Mouse (Mus musculus): ENCODE data around the gene Kif19a. TPM values are rescaled to one million over a fixed set of nuclear protein-coding genes. Genes with fewer than 3 reads are reported as not detected.

The Kif19a gene
- polyA plus RNA-seq, 1 experiment: 1.0 TPM

DNA sequence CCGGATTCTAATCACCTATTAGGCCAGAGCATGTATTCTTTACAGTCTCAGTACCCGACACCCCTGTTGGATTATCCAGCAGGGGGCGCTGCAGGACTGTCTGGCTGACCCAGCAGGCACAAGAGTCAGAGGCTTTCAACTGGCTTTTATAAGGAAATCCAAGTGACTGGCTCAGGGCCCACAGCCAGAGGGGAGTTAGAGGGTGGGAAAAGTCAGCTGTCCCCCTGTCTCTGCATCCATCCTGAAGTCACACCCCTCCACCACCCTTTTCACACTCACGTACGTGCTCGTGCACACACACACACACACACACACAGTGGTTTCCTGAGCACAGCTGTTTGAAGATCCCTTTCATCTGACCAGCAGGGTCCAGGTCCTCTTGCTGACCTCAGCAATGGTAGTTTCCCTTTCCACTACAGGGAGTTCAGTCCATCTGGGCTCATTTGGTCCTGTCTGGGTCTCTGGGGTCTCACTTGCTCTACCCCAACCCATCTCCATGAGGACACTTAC is 47.6 kb downstream of the Kif19a start:
- Histone ChIP-seq H3K4me1 (ENCODE audit: control insufficient read depth, insufficient read depth, low read length) (peaks cover 7% of the 10 kb centered on the region), H3K4me3 (ENCODE audit: low read depth, low read length) (no peak overlapping the region)

GRCm38 (mm10) chr11:114814873-114815592 is 49.8 kb downstream of the Kif19a start:
- Histone ChIP-seq H3K27me3 (ENCODE audit: control insufficient read depth, insufficient read depth, low read length, poor library complexity, severe bottlenecking) (no peaks in the 10 kb centered on the region), H3K27ac (ENCODE audit: insufficient read depth, low read length) (no peak overlapping the region), H3K4me1 (ENCODE audit: control insufficient read depth, insufficient read depth, low read length) (peaks cover 7% of the 10 kb centered on the region), H3K4me3 (ENCODE audit: low read depth, low read length) (no peak overlapping the region), H3K9ac (ENCODE audit: low read depth, poor library complexity, severe bottlenecking) (no peak overlapping the region), H3K9me3 (replicated peaks; ENCODE audit: control insufficient read depth, insufficient read depth, low read length, poor library complexity, severe bottlenecking) (no peaks in the 10 kb centered on the region), H3K36me3 (ENCODE audit: control insufficient read depth, insufficient read depth, low read length, poor library complexity, severe bottlenecking) (no peaks in the 10 kb centered on the region)
- TF ChIP-seq POLR2A (IDR thresholded peaks at IDR 0.05; ENCODE audit: insufficient read depth, low read length): no peak

More for the DNA sequence above, 47.6 kb downstream of the Kif19a start:
- H3K9ac ChIP-seq (ENCODE audit: low read depth, poor library complexity, severe bottlenecking): no peak overlapping the region
- no peaks in the 10 kb centered on the region for H3K36me3 ChIP-seq (ENCODE audit: control insufficient read depth, insufficient read depth, low read length, poor library complexity, severe bottlenecking)
- H3K9me3 ChIP-seq (replicated peaks; ENCODE audit: control insufficient read depth, insufficient read depth, low read length, poor library complexity, severe bottlenecking): no peaks in the 10 kb centered on the region
- no peak overlapping the region for H3K27ac ChIP-seq (ENCODE audit: insufficient read depth, low read length)
- no peaks in the 10 kb centered on the region for H3K27me3 ChIP-seq (ENCODE audit: control insufficient read depth, insufficient read depth, low read length, poor library complexity, severe bottlenecking)
- no peak for TF ChIP-seq POLR2A (IDR thresholded peaks at IDR 0.05; ENCODE audit: insufficient read depth, low read length)
- TF ChIP-seq EP300 (IDR thresholded peaks at IDR 0.05; ENCODE audit: insufficient read depth, low read depth, low read length): no peak
- peak; percentile 89 for TF ChIP-seq CTCF (IDR thresholded peaks at IDR 0.05; ENCODE audit: low read depth, low read length)

GRCm38 (mm10) chr11:114816934-114817333 is 51.7 kb downstream of the Kif19a start:
- H3K4me3 ChIP-seq (ENCODE audit: low read depth, low read length): no peak overlapping the region

GRCm38 (mm10) chr11:114818185-114818584 is 53.0 kb downstream of the Kif19a start:
- no peak for TF ChIP-seq EP300 (IDR thresholded peaks at IDR 0.05; ENCODE audit: insufficient read depth, low read depth, low read length)
- TF ChIP-seq POLR2A (IDR thresholded peaks at IDR 0.05; ENCODE audit: insufficient read depth, low read length): no peak
- TF ChIP-seq CTCF (IDR thresholded peaks at IDR 0.05; ENCODE audit: low read depth, low read length): no peak
- Histone ChIP-seq H3K4me1 (ENCODE audit: control insufficient read depth, insufficient read depth, low read length) (peaks cover 7% of the 10 kb centered on the region), H3K9ac (ENCODE audit: low read depth, poor library complexity, severe bottlenecking) (no peak overlapping the region), H3K36me3 (ENCODE audit: control insufficient read depth, insufficient read depth, low read length, poor library complexity, severe bottlenecking) (no peaks in the 10 kb centered on the region), H3K27me3 (ENCODE audit: control insufficient read depth, insufficient read depth, low read length, poor library complexity, severe bottlenecking) (no peaks in the 10 kb centered on the region), H3K4me3 (ENCODE audit: low read depth, low read length) (no peak overlapping the region), H3K9me3 (replicated peaks; ENCODE audit: control insufficient read depth, insufficient read depth, low read length, poor library complexity, severe bottlenecking) (no peaks in the 10 kb centered on the region; the same call in 1 of the 2 replicates), H3K27ac (ENCODE audit: insufficient read depth, low read length) (no peak overlapping the region)

More at GRCm38 (mm10) chr11:114816934-114817333, 51.7 kb downstream of the Kif19a start:
- no peaks in the 10 kb centered on the region for H3K27me3 ChIP-seq (ENCODE audit: control insufficient read depth, insufficient read depth, low read length, poor library complexity, severe bottlenecking)
- H3K36me3 ChIP-seq (ENCODE audit: control insufficient read depth, insufficient read depth, low read length, poor library complexity, severe bottlenecking): no peaks in the 10 kb centered on the region
- no peaks in the 10 kb centered on the region; the same call in 1 of the 2 replicates for H3K9me3 ChIP-seq (replicated peaks; ENCODE audit: control insufficient read depth, insufficient read depth, low read length, poor library complexity, severe bottlenecking)
- H3K27ac ChIP-seq (ENCODE audit: insufficient read depth, low read length): no peak overlapping the region
- no peak overlapping the region for H3K9ac ChIP-seq (ENCODE audit: low read depth, poor library complexity, severe bottlenecking)
- H3K4me1 ChIP-seq (ENCODE audit: control insufficient read depth, insufficient read depth, low read length): peaks cover 7% of the 10 kb centered on the region
- TF ChIP-seq POLR2A (IDR thresholded peaks at IDR 0.05; ENCODE audit: insufficient read depth, low read length): no peak
- no peak for TF ChIP-seq CTCF (IDR thresholded peaks at IDR 0.05; ENCODE audit: low read depth, low read length)
- TF ChIP-seq EP300 (IDR thresholded peaks at IDR 0.05; ENCODE audit: insufficient read depth, low read depth, low read length): no peak

DNA sequence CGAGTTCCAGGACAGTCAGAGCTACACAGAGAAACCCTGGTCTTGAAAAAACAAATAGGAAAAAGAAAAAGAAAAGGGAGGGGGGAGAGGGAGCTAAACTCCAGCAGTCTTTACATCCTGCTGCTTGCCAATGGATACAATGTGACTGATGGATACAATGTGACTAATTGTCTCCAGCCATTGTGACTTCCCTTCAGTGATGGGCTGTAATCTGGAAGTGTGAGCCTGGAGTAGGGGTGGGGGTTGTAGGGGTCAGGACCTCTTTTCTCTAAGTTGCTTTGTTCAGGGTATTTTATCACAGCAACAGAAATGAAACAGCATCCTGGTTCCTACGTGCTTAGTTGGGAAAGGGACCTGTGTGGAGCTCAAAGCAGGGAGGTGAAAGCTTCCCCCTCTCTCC is 53.9 kb downstream of the Kif19a start:
- no peaks in the 10 kb centered on the region for H3K27me3 ChIP-seq (ENCODE audit: control insufficient read depth, insufficient read depth, low read length, poor library complexity, severe bottlenecking)
- H3K27ac ChIP-seq (ENCODE audit: insufficient read depth, low read length): peak overlapping the region; percentile 5
- no peaks in the 10 kb centered on the region; the same call in 1 of the 2 replicates for H3K9me3 ChIP-seq (replicated peaks; ENCODE audit: control insufficient read depth, insufficient read depth, low read length, poor library complexity, severe bottlenecking)
- TF ChIP-seq CTCF (IDR thresholded peaks at IDR 0.05; ENCODE audit: low read depth, low read length) (no peak), EP300 (IDR thresholded peaks at IDR 0.05; ENCODE audit: insufficient read depth, low read depth, low read length) (peak; percentile 57; the same call in 1 of the 2 replicates), POLR2A (IDR thresholded peaks at IDR 0.05; ENCODE audit: insufficient read depth, low read length) (no peak)
- no peak overlapping the region for H3K9ac ChIP-seq (ENCODE audit: low read depth, poor library complexity, severe bottlenecking)
- no peaks in the 10 kb centered on the region for H3K36me3 ChIP-seq (ENCODE audit: control insufficient read depth, insufficient read depth, low read length, poor library complexity, severe bottlenecking)
- no peak overlapping the region for H3K4me3 ChIP-seq (ENCODE audit: low read depth, low read length)
- peaks cover 12% of the 10 kb centered on the region for H3K4me1 ChIP-seq (ENCODE audit: control insufficient read depth, insufficient read depth, low read length)

DNA sequence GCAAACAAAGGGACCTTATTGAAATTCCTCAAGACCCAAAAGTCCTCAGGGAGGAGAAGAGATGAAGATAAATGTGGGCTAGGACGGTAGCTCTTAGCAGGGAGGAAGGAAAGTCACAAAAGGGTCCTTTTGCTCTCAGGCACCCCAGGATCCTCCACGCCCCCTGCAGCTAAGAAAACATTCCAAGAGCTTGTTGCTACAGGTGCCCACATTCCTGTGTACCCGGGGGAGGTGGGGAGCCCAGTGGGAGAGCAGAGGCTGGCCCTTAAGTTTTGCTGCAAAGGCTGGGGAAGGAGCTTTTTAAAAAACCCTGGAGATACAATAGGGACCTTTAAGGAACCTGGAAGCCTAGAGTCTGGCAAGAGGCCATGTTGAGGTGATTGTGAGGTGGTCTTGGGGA is 55.3 kb downstream of the Kif19a start:
- Histone ChIP-seq H3K27me3 (ENCODE audit: control insufficient read depth, insufficient read depth, low read length, poor library complexity, severe bottlenecking) (no peaks in the 10 kb centered on the region), H3K9me3 (replicated peaks; ENCODE audit: control insufficient read depth, insufficient read depth, low read length, poor library complexity, severe bottlenecking) (no peaks in the 10 kb centered on the region; the same call in 1 of the 2 replicates), H3K4me1 (ENCODE audit: control insufficient read depth, insufficient read depth, low read length) (peaks cover 11% of the 10 kb centered on the region), H3K4me3 (ENCODE audit: low read depth, low read length) (no peak overlapping the region), H3K36me3 (ENCODE audit: control insufficient read depth, insufficient read depth, low read length, poor library complexity, severe bottlenecking) (no peaks in the 10 kb centered on the region), H3K9ac (ENCODE audit: low read depth, poor library complexity, severe bottlenecking) (no peak overlapping the region), H3K27ac (ENCODE audit: insufficient read depth, low read length) (peak overlapping the region; percentile 5; the same call in 1 of the 2 replicates)
- TF ChIP-seq EP300 (IDR thresholded peaks at IDR 0.05; ENCODE audit: insufficient read depth, low read depth, low read length) (peak; percentile 85), POLR2A (IDR thresholded peaks at IDR 0.05; ENCODE audit: insufficient read depth, low read length) (no peak), CTCF (IDR thresholded peaks at IDR 0.05; ENCODE audit: low read depth, low read length) (no peak)
